Mouse (Mus musculus) liver, embryonic 15.5 days (tissue): ENCODE measurements at regions not wholly inside any gene's neighbourhood (a gene's known extent, or its start where the extent isn't known, plus 50 kb on each side); places are given as distances from the start of the nearest gene placed in this dataset.
A peak's percentile ranks its signal among the peaks of the same experiment; 100 is the strongest.

Experiments
- ATAC-seq: fragments of 200-750 bp; cut with Nextera tagmentation; 2 replicates; pipeline ENCODE4 v1.8.0; 2017; ENCODE audit warnings: moderate number of reproducible peaks, mild to moderate bottlenecking, moderate library complexity; ENCODE audit not compliant: insufficient read depth
- H3K27ac ChIP-seq: fragments of 300-500 bp; sonication (generic); replicated peaks from 2 replicates; pipeline ENCODE4 v1.5.1; 2015; ENCODE audit warnings: mild to moderate bottlenecking, inconsistent platforms
- H3K27me3 ChIP-seq: fragments of 300-500 bp; sonication (generic); 2 replicates; pipeline ENCODE4 v1.6.1; 2015; ENCODE audit warnings: mild to moderate bottlenecking, inconsistent platforms
- H3K36me3 ChIP-seq: fragments of 300-500 bp; sonication (generic); replicated peaks from 2 replicates; pipeline ENCODE4 v1.6.1; 2015; ENCODE audit warnings: moderate library complexity, mild to moderate bottlenecking, inconsistent platforms
- H3K4me1 ChIP-seq: fragments of 300-500 bp; sonication (generic); replicated peaks from 2 replicates; pipeline ENCODE4 v1.6.1; 2015; ENCODE audit warnings: inconsistent platforms
- H3K4me2 ChIP-seq: fragments of 300-500 bp; sonication (generic); 2 replicates; pipeline ENCODE4 v1.6.1; 2015; ENCODE audit warnings: moderate library complexity, mild to moderate bottlenecking, inconsistent platforms
- H3K4me3 ChIP-seq: fragments of 300-500 bp; sonication (generic); replicated peaks from 2 replicates; pipeline ENCODE4 v1.5.1; 2015; ENCODE audit warnings: mild to moderate bottlenecking, inconsistent platforms
- H3K9ac ChIP-seq: fragments of 300-500 bp; sonication (generic); 2 replicates; pipeline ENCODE4 v1.6.1; 2015; ENCODE audit warnings: moderate library complexity, mild to moderate bottlenecking, inconsistent platforms
- H3K9me3 ChIP-seq: fragments of 300-500 bp; sonication (generic); replicated peaks from 2 replicates; pipeline ENCODE4 v1.6.1; 2016; ENCODE audit warnings: inconsistent platforms
- WGBS: fragments of 180-500 bp; shearing (Covaris S2); methylation state at CpG from one replicate; pipeline ENCODE4 v1.1.7; 2015; ENCODE audit warnings: mixed read lengths; ENCODE audit not compliant: insufficient replicate concordance; 5-methylcytosine and 5-hydroxymethylcytosine counted together

GRCm38 (mm10) chr2:8628007-8628406, 1118.6 kb upstream of the Celf2 start:
- H3K27me3 ChIP-seq, result no peaks in the 10 kb centered on the region
- ATAC-seq, result no peak
- H3K4me2 ChIP-seq, result no peak overlapping the region
- WGBS, result 47% methylated on average over 1 of the region's 1 CpGs
- H3K9me3 ChIP-seq, result no peaks in the 10 kb centered on the region
- H3K9ac ChIP-seq, result no peak overlapping the region
- no peaks in the 10 kb centered on the region for H3K4me1 ChIP-seq
- no peak overlapping the region for H3K27ac ChIP-seq
- H3K36me3 ChIP-seq, result no peaks in the 10 kb centered on the region
- H3K4me3 ChIP-seq, result no peak overlapping the region

GRCm38 (mm10) chr2:8628485-8629208, 1119.3 kb upstream of the Celf2 start:
- ATAC-seq, result peak; percentile 86
- Histone ChIP-seq H3K27me3 (no peaks in the 10 kb centered on the region), H3K4me1 (no peaks in the 10 kb centered on the region), H3K4me2 (no peak overlapping the region), H3K9ac (no peak overlapping the region), H3K36me3 (no peaks in the 10 kb centered on the region), H3K9me3 (no peaks in the 10 kb centered on the region), H3K27ac (no peak overlapping the region; the same call in 1 of the 2 replicates), H3K4me3 (no peak overlapping the region)
- 62% methylated on average over 2 of the region's 2 CpGs for WGBS

GRCm38 (mm10) chr2:8638082-8638481, 1128.7 kb upstream of the Celf2 start:
- Histone ChIP-seq H3K4me3 (no peak overlapping the region), H3K27me3 (no peaks in the 10 kb centered on the region), H3K4me1 (no peaks in the 10 kb centered on the region), H3K4me2 (no peak overlapping the region), H3K9me3 (no peaks in the 10 kb centered on the region), H3K27ac (no peak overlapping the region), H3K36me3 (no peaks in the 10 kb centered on the region), H3K9ac (no peak overlapping the region)
- 45% methylated on average over 7 of the region's 7 CpGs for WGBS
- ATAC-seq, result no peak

GRCm38 (mm10) chr2:8639282-8639681, 1129.9 kb upstream of the Celf2 start:
- H3K27ac ChIP-seq, result no peak overlapping the region
- H3K4me2 ChIP-seq, result no peak overlapping the region
- no peaks in the 10 kb centered on the region for H3K9me3 ChIP-seq
- no peak overlapping the region for H3K4me3 ChIP-seq
- ATAC-seq, result no peak
- 41% methylated on average over 3 of the region's 3 CpGs for WGBS
- H3K36me3 ChIP-seq, result no peaks in the 10 kb centered on the region
- H3K4me1 ChIP-seq, result no peaks in the 10 kb centered on the region
- no peak overlapping the region for H3K9ac ChIP-seq
- no peaks in the 10 kb centered on the region for H3K27me3 ChIP-seq

GRCm38 (mm10) chr2:8645463-8645862, 1136.1 kb upstream of the Celf2 start:
- H3K9me3 ChIP-seq, result no peaks in the 10 kb centered on the region
- H3K36me3 ChIP-seq, result no peaks in the 10 kb centered on the region
- no peak overlapping the region for H3K4me3 ChIP-seq
- no peak overlapping the region for H3K9ac ChIP-seq
- WGBS, result 30% methylated on average over 1 of the region's 1 CpGs
- no peak for ATAC-seq
- no peaks in the 10 kb centered on the region for H3K4me1 ChIP-seq
- H3K27me3 ChIP-seq, result no peaks in the 10 kb centered on the region
- no peak overlapping the region for H3K4me2 ChIP-seq
- H3K27ac ChIP-seq, result no peak overlapping the region

- Histone ChIP-seq H3K4me2 (no peak overlapping the region), H3K9me3 (no peaks in the 10 kb centered on the region), H3K4me1 (no peaks in the 10 kb centered on the region), H3K27ac (no peak overlapping the region), H3K4me3 (no peak overlapping the region), H3K27me3 (no peaks in the 10 kb centered on the region), H3K9ac (no peak overlapping the region), H3K36me3 (no peaks in the 10 kb centered on the region)
- 51% methylated on average over 7 of the region's 7 CpGs for WGBS
- no peak for ATAC-seq
Measured at GRCm38 (mm10) chr2:8660544-8660943, 1151.2 kb upstream of the Celf2 start.

GRCm38 (mm10) chr2:8673751-8674378, 1164.5 kb upstream of the Celf2 start:
- no peak overlapping the region for H3K4me3 ChIP-seq
- ATAC-seq, result no peak
- no peak overlapping the region for H3K9ac ChIP-seq
- 11% methylated on average over 10 of the region's 10 CpGs for WGBS
- H3K27ac ChIP-seq, result no peak overlapping the region
- H3K27me3 ChIP-seq, result no peaks in the 10 kb centered on the region
- no peaks in the 10 kb centered on the region for H3K9me3 ChIP-seq
- H3K36me3 ChIP-seq, result no peaks in the 10 kb centered on the region
- no peak overlapping the region for H3K4me2 ChIP-seq
- no peaks in the 10 kb centered on the region for H3K4me1 ChIP-seq

- Histone ChIP-seq H3K9me3 (no peaks in the 10 kb centered on the region), H3K4me1 (no peaks in the 10 kb centered on the region), H3K4me3 (no peak overlapping the region), H3K27me3 (no peaks in the 10 kb centered on the region), H3K9ac (no peak overlapping the region), H3K36me3 (no peaks in the 10 kb centered on the region), H3K4me2 (no peak overlapping the region), H3K27ac (no peak overlapping the region)
- 47% methylated on average over 4 of the region's 4 CpGs for WGBS
- ATAC-seq, result no peak
Measured at GRCm38 (mm10) chr2:8675537-8675936, 1166.2 kb upstream of the Celf2 start.

- no peaks in the 10 kb centered on the region for H3K4me1 ChIP-seq
- no peak overlapping the region for H3K9ac ChIP-seq
- H3K27me3 ChIP-seq, result no peaks in the 10 kb centered on the region
- H3K27ac ChIP-seq, result no peak overlapping the region
- H3K4me3 ChIP-seq, result no peak overlapping the region
- H3K9me3 ChIP-seq, result no peaks in the 10 kb centered on the region
- H3K4me2 ChIP-seq, result no peak overlapping the region
- no peak for ATAC-seq
- H3K36me3 ChIP-seq, result no peaks in the 10 kb centered on the region
- WGBS, result 4% methylated on average over 4 of the region's 4 CpGs
Measured at GRCm38 (mm10) chr2:8676546-8676945, 1167.2 kb upstream of the Celf2 start.

- Histone ChIP-seq H3K4me1 (no peaks in the 10 kb centered on the region), H3K27me3 (no peaks in the 10 kb centered on the region), H3K27ac (no peak overlapping the region), H3K4me3 (no peak overlapping the region), H3K9me3 (no peaks in the 10 kb centered on the region), H3K4me2 (no peak overlapping the region), H3K36me3 (no peaks in the 10 kb centered on the region), H3K9ac (no peak overlapping the region)
- no peak for ATAC-seq
- WGBS, result 44% methylated on average over 8 of the region's 8 CpGs
Measured at GRCm38 (mm10) chr2:8690846-8691643, 1181.7 kb upstream of the Celf2 start.

GRCm38 (mm10) chr2:8729306-8729705, 1151.7 kb upstream of the 4930412O13Rik start:
- ATAC-seq, result no peak
- Histone ChIP-seq H3K27me3 (no peaks in the 10 kb centered on the region), H3K36me3 (no peaks in the 10 kb centered on the region), H3K27ac (no peak overlapping the region), H3K9me3 (no peaks in the 10 kb centered on the region), H3K4me3 (no peak overlapping the region), H3K4me2 (no peak overlapping the region), H3K4me1 (no peaks in the 10 kb centered on the region), H3K9ac (no peak overlapping the region)
- WGBS, result 65% methylated on average over 8 of the region's 8 CpGs
